Mouse (Mus musculus) midbrain, embryonic 14.5 days (tissue): ENCODE data around the gene Sumf1. TPM values are rescaled to one million over a fixed set of nuclear protein-coding genes. Genes with fewer than 3 reads are reported as not detected.

Experiments used
- ATAC-seq: fragments of 200-750 bp; cut with Nextera tagmentation; 2 replicates; pipeline ENCODE4 v1.8.0; 2017; ENCODE audit warnings: moderate number of reproducible peaks, moderate library complexity; ENCODE audit not compliant: low FRiP score, low TSS enrichment
- DNase-seq: peaks from one replicate; pipeline ENCODE4 v3.0.0-alpha.2; 2015
- H3K27ac ChIP-seq: fragments of 300-500 bp; sonication (generic); replicated peaks from 2 replicates; pipeline ENCODE4 v1.5.1; 2014; ENCODE audit warnings: mild to moderate bottlenecking, low read depth, low read length, moderate library complexity
- H3K27me3 ChIP-seq: fragments of 300-500 bp; sonication (generic); 2 replicates; pipeline ENCODE4 v1.6.1; 2014; ENCODE audit warnings: low read length, control low read depth, mixed read lengths; ENCODE audit not compliant: control insufficient read depth, insufficient read depth
- H3K36me3 ChIP-seq: fragments of 300-500 bp; sonication (generic); 2 replicates; pipeline ENCODE4 v1.6.1; 2014; ENCODE audit warnings: low read length, control low read depth; ENCODE audit not compliant: control insufficient read depth, insufficient read depth
- H3K4me1 ChIP-seq: fragments of 300-500 bp; sonication (generic); 2 replicates; pipeline ENCODE4 v1.6.1; 2014; ENCODE audit warnings: mild to moderate bottlenecking, antibody characterized with exemption, low read length, control low read depth; ENCODE audit not compliant: control insufficient read depth, insufficient read depth
- H3K4me2 ChIP-seq: fragments of 300-500 bp; sonication (generic); 2 replicates; pipeline ENCODE4 v1.6.1; 2014; ENCODE audit warnings: mild to moderate bottlenecking, low read length, moderate library complexity
- H3K4me3 ChIP-seq: fragments of 300-500 bp; sonication (generic); replicated peaks from 2 replicates; pipeline ENCODE4 v1.5.1; 2014; ENCODE audit warnings: low read depth, low read length
- H3K9ac ChIP-seq: fragments of 300-500 bp; sonication (generic); replicated peaks from 2 replicates; pipeline ENCODE4 v1.6.1; 2014; ENCODE audit warnings: mild to moderate bottlenecking, low read length, moderate library complexity
- H3K9me3 ChIP-seq: fragments of 300-500 bp; sonication (generic); 2 replicates; pipeline ENCODE4 v1.6.1; 2016; ENCODE audit warnings: low read length, control low read depth, mixed read lengths; ENCODE audit not compliant: control insufficient read depth
- WGBS: fragments of 180-500 bp; shearing (Covaris S2); extraction: QIAGEN DNeasy Blood & Tissue Kit; methylation state at CpG from one replicate; pipeline ENCODE4 v1.1.7; 2014; 5-methylcytosine and 5-hydroxymethylcytosine counted together
- polyA plus RNA-seq: library from polyadenylated mRNA; unstranded; fragments of >200 nt; fragmentation: Nextera tagmentation; extraction: Ambion mirVana; gene quantifications from 2 replicates; pipeline ENCODE4 v1.2.1, GENCODE M21; 2014

Gene Sumf1
- 8.4 and 10.9 TPM in 2 replicates for polyA plus RNA-seq

DNA sequence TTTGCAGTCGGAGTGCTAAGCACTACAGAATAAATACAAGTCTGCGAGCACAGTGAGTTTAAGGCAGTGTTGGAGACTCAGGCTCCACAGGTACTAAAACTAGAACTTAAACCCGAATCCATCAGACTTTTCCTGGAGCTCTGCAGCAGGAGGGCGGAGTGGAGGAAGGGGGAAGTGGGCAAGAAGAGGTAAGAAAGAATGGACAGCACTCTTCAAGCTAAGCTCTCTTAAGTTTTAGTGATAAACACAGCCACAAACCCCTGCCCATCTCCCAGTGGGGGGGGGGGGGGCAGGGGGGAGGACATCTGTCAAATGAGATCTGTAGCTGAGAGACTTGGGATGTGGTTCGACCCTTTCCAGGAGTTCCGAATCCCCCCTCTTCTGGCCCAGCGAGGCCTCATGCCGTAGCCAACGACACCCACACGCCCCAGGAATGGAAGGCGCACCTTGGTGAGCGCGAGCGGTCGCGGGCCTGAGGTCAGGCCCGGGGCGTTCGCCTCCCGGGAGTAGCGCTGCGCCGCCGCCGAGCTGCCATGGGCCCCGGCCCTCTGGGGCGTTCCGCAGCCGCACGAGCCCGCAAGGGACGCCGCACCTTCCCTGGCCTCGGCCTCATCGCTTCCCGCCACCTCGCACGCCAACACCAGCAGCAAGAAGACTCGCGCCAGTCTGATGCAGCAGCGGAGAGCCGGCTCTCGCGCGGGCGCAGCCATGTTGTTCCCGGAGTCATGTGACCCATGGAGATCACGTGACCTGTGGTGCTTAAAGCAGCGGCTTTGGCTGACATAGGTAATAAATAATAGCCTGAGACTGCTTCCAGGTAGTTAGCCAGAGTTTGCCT lies at the start of gene Sumf1:
Sumf1 (minus strand) TSS at position 736 of the 838 bp plus-strand sequence.
- peak; percentile 97 for DNase-seq
- ATAC-seq: peak; percentile 93
- no peaks in the 10 kb centered on the region for H3K9me3 ChIP-seq
- WGBS: 5% methylated on average over 49 of the region's 49 CpGs
- H3K27ac ChIP-seq: no peak within 1 kb of the TSS
- H3K4me1 ChIP-seq: peaks cover 8% of the 10 kb centered on the region
- H3K4me2 ChIP-seq: peak within 1 kb of the TSS; percentile 77
- no peaks in the 10 kb centered on the region for H3K27me3 ChIP-seq
- H3K36me3 ChIP-seq: no peaks in the 10 kb centered on the region
- H3K4me3 ChIP-seq: peak within 1 kb of the TSS; percentile 78
- H3K9ac ChIP-seq: peak within 1 kb of the TSS; percentile 69

DNA sequence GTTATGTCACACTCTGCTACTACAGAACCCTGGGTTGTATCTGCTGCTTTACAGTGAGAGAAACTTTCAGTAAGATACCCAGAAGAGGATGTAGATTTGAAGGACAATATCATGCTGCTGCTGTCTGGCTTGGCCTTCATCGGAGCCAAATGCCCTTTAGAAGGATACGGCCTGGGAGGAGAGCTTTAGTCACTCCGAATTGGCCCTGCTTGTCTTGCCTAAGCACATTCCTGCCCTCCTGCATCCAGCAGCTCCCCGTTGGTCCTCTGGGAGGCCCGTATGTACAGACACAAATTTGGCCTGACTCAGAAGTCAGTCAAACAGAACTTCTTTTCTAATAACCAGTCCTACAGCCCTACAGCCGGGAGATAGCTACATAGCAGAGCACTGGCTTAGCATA lies 49.2 kb upstream of the Sumf1 start:
- DNase-seq (no peak), ATAC-seq (no peak)
- Histone ChIP-seq H3K4me2 (no peak overlapping the region), H3K9me3 (no peaks in the 10 kb centered on the region), H3K27ac (no peak overlapping the region), H3K9ac (no peak overlapping the region), H3K27me3 (no peaks in the 10 kb centered on the region), H3K36me3 (no peaks in the 10 kb centered on the region), H3K4me1 (peaks cover 11% of the 10 kb centered on the region), H3K4me3 (no peak overlapping the region)
- 81% methylated on average over 6 of the region's 6 CpGs for WGBS

DNA sequence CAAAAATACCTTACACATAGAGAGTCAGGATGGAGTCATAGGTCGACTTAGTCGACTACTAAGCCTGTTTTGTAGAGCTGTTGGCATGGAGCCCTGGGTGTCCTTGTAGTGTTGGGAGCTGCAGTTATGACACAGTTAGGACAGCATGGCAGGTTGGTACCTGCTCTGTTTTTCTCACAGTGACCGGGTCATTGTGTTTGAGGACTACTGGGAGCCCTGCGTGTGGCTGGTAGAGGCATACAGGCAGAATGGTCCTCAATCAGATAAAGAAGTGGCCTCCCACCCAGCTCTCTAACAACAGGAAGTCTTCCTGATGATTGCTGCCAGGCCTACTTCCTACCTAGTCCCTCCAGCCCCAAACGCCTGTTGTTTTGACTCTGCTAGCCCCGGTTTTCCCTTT lies 47.7 kb upstream of the Sumf1 start:
- WGBS: 78% methylated on average over 6 of the region's 6 CpGs
- no peak overlapping the region for H3K27ac ChIP-seq

GRCm38 (mm10) chr6:108231892-108232710 lies 46.7 kb upstream of the Sumf1 start:
- H3K4me3 ChIP-seq: no peak overlapping the region
- no peak for DNase-seq
- no peaks in the 10 kb centered on the region for H3K36me3 ChIP-seq
- no peak for ATAC-seq
- H3K9ac ChIP-seq: no peak overlapping the region
- H3K4me1 ChIP-seq: peaks cover 11% of the 10 kb centered on the region
- no peaks in the 10 kb centered on the region for H3K27me3 ChIP-seq
- H3K27ac ChIP-seq: no peak overlapping the region
- 84% methylated on average over 11 of the region's 11 CpGs for WGBS
- H3K9me3 ChIP-seq: no peaks in the 10 kb centered on the region
- no peak overlapping the region for H3K4me2 ChIP-seq

More for the DNA sequence above, 47.7 kb upstream of the Sumf1 start:
- DNase-seq: no peak
- Histone ChIP-seq H3K9me3 (no peaks in the 10 kb centered on the region), H3K4me3 (no peak overlapping the region), H3K4me2 (no peak overlapping the region), H3K36me3 (no peaks in the 10 kb centered on the region), H3K4me1 (peaks cover 11% of the 10 kb centered on the region), H3K27me3 (no peaks in the 10 kb centered on the region), H3K9ac (no peak overlapping the region)
- no peak for ATAC-seq

DNA sequence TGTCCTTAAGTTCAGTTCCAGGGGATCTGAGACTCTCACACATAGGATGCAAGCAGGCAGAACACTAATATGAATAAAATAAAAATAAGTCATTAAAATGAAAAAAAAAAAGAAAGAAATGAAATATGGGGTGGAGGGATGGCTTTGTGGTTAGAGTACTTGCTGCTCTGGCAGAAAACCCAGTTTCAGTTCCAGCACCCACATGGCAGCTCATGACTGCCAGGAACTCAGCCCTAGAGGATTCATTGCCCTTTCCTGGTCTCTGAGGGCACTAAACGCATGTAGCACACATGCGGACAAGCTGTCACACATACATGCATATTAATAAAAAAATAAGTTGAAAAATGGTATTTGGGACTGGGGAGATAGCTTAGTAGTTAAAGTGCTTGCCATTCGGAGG lies 45.2 kb upstream of the Sumf1 start:
- Histone ChIP-seq H3K27me3 (no peaks in the 10 kb centered on the region), H3K4me3 (no peak overlapping the region), H3K27ac (no peak overlapping the region), H3K4me1 (no peaks in the 10 kb centered on the region), H3K9ac (no peak overlapping the region), H3K9me3 (no peaks in the 10 kb centered on the region), H3K4me2 (no peak overlapping the region), H3K36me3 (no peaks in the 10 kb centered on the region)
- 88% methylated on average over 3 of the region's 3 CpGs for WGBS
- ATAC-seq: no peak
- DNase-seq: no peak

- Histone ChIP-seq H3K4me3 (no peak overlapping the region), H3K27me3 (no peaks in the 10 kb centered on the region), H3K4me1 (no peaks in the 10 kb centered on the region), H3K4me2 (no peak overlapping the region), H3K36me3 (no peaks in the 10 kb centered on the region), H3K9me3 (no peaks in the 10 kb centered on the region), H3K9ac (no peak overlapping the region), H3K27ac (no peak overlapping the region)
- 9% methylated on average over 2 of the region's 2 CpGs for WGBS
- ATAC-seq: peak; percentile 58; the same call in 1 of the 2 replicates
- peak; percentile 35 for DNase-seq
Observed at GRCm38 (mm10) chr6:108228601-108229000, 43.2 kb upstream of the Sumf1 start.

DNA sequence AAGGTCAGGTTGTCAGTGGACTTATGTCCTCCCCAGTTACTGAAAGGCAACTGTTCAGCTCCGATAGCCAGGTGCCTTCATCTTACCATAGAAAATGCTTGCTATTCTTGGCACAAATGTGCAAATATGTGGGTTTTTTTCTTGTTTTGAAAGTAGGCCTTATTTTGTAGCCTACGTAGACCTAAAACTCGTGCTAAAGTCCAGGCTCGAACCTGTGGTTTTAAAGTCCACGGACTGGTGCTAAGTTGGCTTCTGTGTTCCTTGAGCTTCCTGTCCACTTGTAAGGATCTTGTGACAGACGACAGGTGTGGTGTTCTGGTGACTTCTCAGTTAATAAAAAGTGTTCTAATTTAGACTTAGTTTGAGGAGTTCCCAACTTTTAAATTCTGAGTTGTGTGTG lies 42.7 kb upstream of the Sumf1 start:
- no peaks in the 10 kb centered on the region for H3K9me3 ChIP-seq
- no peak overlapping the region for H3K4me3 ChIP-seq
- H3K36me3 ChIP-seq: no peaks in the 10 kb centered on the region
- no peak overlapping the region for H3K27ac ChIP-seq
- no peak overlapping the region for H3K9ac ChIP-seq
- no peaks in the 10 kb centered on the region for H3K27me3 ChIP-seq
- no peaks in the 10 kb centered on the region for H3K4me1 ChIP-seq
- DNase-seq: no peak
- no peak overlapping the region for H3K4me2 ChIP-seq
- ATAC-seq: no peak
- 80% methylated on average over 6 of the region's 6 CpGs for WGBS

DNA sequence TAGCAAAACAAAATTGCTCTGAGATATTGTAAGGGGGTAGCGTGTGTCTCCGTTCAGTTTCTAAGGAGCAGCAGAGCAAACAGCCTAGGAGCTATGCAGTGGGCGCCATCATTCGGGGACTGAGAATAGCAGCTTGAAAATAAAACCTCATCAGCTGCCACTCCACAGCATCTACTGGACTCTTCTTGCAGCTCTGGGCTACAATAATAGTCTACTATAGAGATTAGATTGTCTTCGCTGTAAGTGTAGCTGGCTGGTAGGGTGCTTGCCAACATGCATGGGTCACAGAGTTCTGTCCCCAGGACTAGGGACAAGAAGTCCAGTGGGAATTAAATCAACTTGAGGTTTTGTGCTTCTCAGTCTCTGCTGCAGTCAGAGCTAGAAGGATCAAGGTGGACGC lies 42.1 kb upstream of the Sumf1 start:
- H3K9ac ChIP-seq: no peak overlapping the region
- no peak overlapping the region for H3K27ac ChIP-seq
- H3K4me3 ChIP-seq: no peak overlapping the region
- H3K4me1 ChIP-seq: no peaks in the 10 kb centered on the region
- no peak overlapping the region for H3K4me2 ChIP-seq
- H3K9me3 ChIP-seq: no peaks in the 10 kb centered on the region
- ATAC-seq: no peak
- 92% methylated on average over 6 of the region's 6 CpGs for WGBS
- no peaks in the 10 kb centered on the region for H3K27me3 ChIP-seq
- DNase-seq: no peak
- H3K36me3 ChIP-seq: no peaks in the 10 kb centered on the region
